Mouse (Mus musculus) megakaryocyte, adult 5-6 weeks (primary cell): ENCODE results near the gene Pygo1. TPM values are rescaled to one million over a fixed set of nuclear protein-coding genes. Genes with fewer than 3 reads are reported as not detected.

ENCODE experiments used
- ATAC-seq: 2 replicates; pipeline ENCODE4 v1.8.0; 2016; ENCODE audit warnings: mild to moderate bottlenecking, inconsistent platforms; ENCODE audit not compliant: poor library complexity, severe bottlenecking
- total RNA-seq, 2 experiments: library from RNA; stranded (forward) in 1 of 2; stranded (reverse) in 1 of 2; fragments of 153-499, 151-499 nt in 1 of 2; fragments of 221-1000, 200-1000 nt in 1 of 2; gene quantifications; 2 replicates each; pipeline versions ENCODE4 v1.2.3 to v1.2.4; 2015 to 2017

Gene Pygo1
- total RNA-seq, 2 experiments from 2014 or later, result not detected

DNA sequence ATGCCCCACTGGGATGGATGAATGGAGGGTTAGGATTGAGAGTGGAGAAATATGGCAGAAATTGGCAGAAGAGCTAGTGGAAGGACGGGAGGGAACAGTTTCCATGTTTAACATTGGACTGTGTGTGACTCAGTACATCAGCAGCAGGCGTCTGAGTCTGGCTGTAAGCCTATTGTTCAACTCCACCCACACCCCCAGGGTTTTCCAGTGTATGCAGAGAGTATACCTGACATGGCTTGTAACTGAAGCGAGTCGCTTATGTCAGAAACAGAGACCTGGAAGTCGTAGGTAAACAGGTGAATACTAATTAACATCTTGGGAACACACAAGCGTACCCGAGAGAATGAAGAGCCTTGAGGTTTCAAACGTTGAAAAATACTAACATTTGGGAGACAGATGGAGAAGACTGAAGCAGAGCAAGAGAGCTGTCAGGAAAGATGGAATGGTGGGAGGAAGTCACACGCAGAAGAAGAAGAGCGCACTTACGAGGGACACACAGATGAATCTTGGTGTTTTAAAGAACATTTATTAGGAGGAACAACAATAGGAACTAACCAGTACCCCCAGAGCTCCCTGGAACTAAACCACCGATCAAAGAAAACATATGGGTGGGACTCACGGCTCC is 5.8 kb downstream of the Pygo1 start:
- ATAC-seq, result no peak

DNA sequence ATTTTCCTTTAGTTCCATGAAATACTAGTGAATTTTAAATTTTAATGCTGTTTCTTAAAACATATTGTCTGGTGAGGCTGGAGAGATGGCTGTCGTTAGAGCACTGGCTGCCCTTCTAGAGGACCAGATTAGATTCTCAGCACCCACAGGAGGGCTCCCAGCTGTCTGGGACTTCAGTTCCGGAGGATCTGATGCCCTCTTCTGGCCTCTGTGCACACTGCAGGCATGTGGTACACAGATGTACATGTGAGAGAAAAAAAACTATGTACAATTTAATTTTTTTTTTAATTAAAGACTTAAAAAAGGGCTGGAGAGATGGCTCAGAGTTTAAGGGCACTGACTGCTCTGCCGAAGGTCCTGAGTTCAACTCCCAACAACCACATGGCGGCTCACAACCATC is 9.9 kb downstream of the Pygo1 start:
- ATAC-seq, result no peak

DNA sequence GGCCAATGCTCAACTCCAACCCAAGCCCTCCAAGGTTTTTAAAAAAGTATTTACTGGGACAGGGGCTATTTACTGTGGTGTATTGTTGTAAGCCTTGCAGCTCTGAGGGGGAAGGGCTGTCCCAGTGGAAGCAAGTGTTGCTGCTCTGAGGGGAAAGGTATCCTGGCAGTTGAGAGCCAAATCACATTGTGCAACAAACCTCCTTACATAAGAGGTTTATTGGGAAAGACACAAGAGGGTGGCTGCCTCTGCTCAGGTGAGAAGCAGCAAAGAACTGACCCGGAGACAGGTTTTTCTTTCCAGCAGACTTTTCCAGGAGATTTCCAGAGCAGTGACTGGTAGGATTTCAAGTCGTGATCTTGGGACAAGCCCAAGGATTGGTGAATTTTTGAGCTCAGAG is 10.9 kb downstream of the Pygo1 start:
- ATAC-seq, result no peak

DNA sequence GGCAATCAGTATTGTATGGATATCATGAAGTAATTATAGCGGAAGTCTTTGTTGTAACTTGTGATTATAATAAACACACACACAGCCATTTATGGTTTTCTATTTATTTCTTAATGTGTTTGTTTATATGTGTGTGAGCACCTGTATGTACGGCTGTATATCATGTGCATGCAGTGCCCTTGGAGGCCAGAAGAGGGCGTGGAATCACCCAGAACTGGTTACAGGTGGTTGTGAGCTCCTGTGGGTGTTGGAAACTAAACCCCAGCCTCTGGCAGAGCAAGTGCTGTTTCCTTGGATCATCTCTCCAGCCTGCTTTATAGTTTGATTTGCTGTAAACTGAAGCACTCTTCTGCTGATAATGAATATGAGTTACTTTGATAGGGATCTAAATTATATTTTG is 18.0 kb downstream of the Pygo1 start:
- ATAC-seq, result no peak

DNA sequence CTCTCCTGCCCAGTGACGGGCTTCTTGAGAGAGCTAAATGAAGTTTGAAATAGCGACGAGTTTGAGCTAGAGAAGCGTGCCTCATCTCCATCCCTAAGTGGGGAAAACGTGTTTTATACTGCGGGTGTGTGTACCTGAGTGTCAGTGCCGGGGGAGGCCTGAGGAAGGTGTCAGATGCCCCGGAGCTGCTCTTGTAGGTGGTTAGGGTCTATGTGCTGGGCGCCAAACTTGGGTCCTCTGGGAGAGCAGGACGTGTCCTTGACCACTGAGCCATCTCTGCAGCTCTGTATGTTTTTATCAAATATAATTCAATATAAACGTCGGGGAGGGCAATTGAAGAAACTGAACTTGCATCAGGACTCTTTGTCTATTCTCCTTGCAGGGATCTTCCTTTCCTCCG is 18.8 kb downstream of the Pygo1 start:
- ATAC-seq, result no peak

DNA sequence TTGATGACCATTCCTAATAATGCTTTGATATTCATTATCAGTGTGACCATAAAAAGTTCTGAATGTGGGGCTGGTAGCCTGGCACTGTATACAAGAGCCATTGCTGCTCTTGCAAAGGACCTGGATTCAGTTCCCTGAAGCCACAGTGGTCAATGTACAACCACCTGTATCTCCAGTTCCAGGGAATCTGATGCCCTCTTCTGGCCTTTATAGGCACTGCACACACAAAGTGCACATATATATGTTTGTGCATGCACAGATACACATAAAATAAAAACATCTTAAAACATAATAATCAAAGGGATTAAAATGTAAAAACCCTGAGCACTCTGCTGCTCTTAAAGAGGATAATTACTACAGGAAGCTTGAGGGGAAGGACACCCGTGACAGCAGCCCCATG is 21.6 kb downstream of the Pygo1 start:
- ATAC-seq, result no peak

DNA sequence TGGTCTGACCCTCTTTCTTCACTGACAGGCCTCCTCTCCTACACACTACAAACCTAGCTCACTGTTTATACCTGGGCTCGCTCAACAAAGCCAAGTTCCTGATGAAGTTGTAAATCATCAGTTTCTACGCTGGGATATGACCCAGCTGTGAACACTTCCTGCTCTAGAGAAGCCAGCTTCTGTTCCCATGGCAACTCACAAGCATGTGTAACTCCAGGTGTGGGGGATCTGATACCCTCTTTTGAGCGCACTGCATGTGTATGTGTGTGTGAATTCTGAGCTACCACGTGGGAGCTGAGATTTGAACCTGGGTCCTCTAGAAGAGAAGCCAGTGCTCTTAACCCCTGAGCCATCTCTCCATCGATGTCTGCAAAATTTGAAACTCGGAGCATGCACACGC is 24.1 kb downstream of the Pygo1 start:
- ATAC-seq, result no peak

DNA sequence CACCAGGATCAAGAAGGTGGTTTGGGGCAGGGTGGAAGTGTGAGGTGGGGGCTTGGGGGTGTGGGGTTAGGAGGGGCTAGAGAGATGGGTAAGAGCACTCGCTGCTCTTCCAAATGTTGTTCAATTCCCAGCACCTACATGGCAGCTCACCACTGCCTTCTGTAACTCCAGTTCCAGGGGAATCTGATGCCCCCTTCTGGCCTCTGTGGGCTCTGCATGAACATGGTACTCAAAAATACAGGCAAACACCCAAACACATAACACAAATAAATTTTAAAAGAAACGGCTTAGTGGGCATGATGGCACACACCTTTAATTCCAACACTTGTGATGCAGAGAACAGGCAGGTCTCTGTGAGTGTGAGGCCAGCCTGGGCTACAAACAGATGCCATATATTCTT is 29.3 kb downstream of the Pygo1 start:
- no peak for ATAC-seq

DNA sequence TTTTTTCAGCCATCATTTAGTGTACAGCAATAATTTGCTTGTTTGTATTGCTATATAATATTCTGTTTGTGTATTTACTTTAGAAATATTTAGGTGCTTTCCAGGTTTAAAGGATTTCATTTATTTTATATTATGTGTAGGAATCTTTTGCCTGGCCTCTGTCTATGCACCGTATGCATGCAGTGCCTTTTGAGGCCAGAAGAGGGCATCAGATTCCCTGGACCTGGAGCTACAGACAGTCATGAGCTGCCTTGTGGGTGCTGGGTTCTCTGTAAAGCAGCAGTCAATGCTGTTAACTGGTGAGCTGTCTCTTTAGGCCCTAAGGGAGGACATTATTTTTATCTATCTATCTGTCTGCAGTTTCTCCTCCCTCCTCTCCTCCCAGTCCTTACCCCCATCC is 30.1 kb downstream of the Pygo1 start:
- ATAC-seq, result peak; percentile 59

DNA sequence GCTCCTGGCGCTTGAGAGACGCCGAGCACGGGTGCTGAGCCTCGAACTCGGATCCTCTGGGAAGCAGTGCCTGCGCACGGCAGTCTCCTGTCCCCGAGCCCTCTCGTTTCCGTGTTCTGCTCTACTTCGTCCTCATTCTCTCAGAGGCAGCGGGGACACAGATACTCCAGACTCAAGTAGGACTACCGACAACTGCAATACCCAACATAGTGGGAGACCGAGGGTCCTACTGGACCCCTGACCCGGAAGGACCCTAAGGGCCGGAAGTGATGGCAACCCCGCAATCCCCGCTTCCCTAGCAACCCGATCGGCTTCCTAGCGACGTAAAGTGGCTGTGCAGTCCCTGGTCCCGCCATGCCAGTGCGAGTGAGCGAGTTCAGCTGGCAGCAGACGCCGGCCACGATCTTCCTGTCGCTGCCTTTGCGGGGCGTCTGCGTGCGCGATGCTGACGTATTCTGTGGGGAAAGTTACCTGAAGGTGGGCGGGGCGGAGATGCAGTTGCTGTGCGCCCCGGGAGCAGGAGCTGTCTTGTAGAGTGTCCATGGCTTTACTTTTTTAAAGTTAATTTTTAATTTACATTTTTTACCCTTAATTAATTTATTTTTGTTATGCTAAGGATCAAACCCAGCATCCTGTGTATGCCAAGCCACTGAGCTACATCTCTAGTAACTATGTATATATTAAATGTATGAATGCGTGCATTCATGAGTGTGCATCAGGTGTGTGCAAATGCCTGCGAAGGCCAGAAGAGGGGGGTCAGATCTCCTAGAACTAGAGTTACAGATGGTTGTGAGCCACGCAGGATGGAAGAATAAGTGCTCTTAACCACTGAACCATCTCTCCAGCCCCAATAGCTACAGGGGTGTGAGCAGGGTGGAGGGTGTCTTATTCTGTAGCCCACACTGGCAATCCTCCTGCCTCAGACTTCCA is 33.3 kb downstream of the Pygo1 start, which contains the start of the genes Dyx1c1 and Gm44503:
Gene Dyx1c1 (plus strand): TSS at position 265 of the 930 bp plus-strand sequence.
Gene Gm44503 (plus strand): TSS at position 332 of the 930 bp plus-strand sequence.
- ATAC-seq, result peak; percentile 95

DNA sequence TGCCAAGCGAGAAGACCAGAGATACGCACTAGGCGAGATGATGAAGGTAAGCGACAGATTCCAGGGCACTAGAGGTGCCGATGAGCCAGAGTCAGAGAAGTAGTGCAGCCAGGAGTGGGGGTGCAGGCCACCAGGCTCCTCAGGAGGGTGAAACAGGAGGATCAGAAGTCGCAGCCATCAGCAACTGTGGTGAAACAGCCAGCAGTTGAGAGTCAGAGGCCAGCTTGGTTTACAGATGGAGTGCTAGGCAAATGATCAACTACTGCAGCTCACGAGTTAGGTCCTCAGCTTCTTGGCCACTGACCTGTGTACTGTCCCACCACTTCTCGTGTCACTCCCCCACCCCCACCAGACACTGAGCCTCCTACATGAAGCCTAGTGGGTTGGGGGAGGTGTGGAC is 35.9 kb downstream of the Pygo1 start:
- ATAC-seq, result no peak

DNA sequence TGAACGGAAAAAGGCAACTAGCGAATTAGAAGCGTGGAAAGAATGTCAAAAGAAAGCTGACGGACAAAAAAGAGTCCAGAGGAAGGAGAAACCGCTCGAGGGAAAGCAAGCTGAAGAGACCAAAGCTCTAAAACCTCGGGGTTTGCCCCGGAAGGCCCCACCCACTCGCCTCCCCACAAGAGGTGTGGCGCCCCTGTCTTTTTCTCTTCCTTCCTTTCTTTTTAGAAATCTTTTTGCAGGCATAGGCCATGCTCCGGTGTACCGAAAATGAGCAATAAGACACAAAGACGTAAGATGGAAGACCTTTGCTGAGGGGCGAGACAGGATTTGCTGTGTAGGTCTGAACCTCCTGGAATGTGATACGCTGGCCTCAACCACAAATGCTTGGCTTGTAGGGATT is 36.5 kb downstream of the Pygo1 start:
- ATAC-seq, result no peak

DNA sequence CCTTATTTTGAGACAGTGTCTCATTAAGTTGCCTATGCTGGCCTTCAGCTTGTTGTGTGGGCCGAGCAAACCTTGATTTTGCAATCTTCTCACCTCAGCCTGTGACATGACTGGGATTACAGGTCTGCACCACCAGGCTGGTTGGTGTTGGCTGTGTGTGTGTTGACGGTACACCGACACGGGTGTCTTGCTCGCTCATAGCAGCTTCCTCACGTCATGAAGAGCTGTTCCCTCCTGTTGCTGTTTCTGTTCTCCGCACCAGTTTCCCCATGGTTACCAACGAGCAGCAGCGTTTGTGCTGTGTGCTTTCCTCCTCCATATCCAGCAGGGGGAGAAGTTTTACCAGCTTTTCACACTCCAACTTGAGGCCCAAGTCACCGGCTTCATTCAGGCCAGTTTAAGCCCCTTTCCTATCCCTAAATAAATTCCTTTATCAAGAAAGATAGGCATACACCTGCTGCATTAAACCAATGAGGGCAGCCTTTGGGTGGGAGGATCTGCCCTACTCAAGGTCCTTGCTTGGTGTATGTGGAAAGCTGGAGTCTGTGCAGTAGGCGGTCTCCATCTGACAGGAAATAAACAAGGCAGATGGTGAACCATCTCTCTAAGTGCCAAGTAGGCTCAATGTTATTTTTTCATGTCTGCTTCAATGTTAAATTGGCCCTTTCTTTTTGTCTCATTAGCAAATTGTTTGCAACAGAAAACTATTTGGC is 43.1 kb downstream of the Pygo1 start:
- ATAC-seq, result peak; percentile 81

DNA sequence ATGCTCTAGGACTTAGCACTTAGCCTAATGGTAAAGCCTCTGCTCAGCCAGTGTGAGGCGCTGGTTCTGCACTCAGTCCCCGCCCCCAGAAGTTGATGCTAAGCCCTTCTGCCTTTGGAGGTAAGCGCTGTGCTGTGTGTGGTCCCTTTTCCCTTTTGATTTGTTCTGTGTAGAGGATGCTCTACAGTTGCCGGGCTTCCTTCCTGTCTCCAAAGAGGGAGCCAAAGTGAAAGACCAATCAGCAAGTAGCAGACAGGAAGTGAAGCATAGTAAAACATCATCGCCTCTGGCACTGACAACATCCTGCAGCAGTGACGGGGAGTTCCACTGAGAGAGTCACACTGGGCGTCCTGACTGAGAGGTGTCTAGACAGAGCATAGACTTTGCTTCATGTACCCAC is 44.4 kb downstream of the Pygo1 start:
- ATAC-seq, result peak; percentile 54

DNA sequence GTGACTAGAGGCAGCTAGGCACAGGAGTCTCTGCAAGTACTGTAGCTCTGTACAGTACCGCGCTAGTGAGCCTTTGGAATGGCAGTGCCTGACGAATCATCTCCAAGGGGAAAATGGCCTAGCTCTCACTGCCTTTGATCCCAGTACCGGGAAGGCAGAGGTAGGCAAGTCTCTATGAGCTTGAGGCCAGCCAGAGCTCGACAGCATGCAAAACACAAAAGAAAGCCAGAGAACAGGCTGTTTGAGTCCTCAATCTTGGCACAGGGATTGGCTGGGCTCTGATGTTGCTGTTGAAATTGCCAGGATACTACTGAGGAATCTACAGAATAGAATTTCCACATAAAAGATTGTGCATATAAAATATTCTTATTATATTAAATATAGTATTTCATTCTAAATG is 47.0 kb downstream of the Pygo1 start:
- no peak for ATAC-seq

DNA sequence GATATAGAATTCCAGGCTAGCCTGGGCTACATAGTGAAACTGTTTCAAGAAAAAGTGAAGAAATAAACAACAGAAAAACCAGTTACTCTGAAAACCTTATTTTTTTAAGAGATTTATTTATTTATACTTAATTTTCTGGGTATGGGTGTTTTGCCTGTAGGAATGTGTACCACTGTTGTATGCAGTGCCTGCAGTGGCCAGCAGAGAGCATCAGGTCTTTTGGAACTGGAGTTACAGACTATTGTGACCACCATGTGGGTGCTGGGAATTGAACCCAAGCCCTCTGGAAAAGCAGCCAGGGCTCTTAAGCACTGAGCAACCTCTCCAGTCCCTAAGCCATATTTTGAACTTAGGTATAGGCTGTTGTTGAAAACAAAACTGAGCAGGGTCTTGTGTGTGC is 47.5 kb downstream of the Pygo1 start:
- ATAC-seq, result no peak

DNA sequence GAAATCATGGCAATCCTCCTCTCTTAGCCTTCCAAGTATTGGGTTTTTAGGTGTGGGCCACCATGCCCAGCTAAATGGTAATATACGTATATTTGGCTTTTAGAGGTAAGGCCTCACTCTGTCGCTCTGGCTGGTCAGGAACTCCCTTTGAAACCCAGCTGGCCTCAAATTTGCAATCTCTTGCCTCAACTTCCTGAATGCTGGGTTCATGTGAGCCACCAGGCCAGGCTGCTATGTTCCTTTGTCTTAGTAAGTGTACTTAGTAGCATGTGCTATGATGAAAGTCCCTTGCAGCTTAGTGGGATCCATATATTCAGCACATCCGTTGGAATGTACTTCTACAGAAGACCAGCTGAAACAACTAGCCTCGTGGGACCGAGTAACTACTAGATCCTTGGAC is 49.3 kb downstream of the Pygo1 start:
- ATAC-seq, result peak; percentile 88

DNA sequence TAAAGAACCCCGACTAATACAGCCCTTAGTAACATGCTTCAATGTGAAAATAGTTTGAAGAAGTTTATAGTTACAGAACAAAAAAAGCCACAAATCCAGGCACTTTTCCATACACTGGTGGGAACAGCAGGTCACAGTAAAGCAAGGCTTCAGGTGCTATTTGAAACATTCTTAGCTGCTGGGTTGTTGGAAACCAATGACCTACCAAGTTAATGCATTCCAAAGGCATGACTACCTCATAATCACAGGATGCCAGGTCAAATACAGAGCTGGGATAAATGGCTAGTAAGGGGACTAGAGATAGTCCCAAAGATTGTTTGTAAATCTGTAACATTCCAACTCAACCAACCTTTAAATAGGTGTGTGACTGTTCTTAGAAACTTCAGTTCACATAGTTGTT is 49.8 kb downstream of the Pygo1 start:
- no peak for ATAC-seq

DNA sequence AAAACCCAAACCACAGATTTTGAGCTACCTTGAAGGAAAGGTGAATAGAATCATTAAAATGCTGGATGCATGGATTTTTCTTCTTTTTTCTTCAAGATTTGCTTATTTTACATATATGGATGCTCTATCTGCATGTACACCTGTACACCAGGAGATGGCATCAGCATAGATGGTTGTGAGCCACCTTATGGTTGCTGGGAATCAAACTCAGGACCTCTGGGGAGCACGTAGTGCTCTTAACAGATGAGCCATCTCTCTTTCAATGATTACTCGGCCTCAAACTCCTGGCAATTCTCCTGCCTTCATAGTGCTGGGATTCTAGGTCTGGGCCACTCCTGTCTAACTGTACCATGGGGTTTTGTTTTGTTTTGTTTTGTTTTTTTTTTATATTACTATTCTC is 57.6 kb downstream of the Pygo1 start:
- no peak for ATAC-seq

DNA sequence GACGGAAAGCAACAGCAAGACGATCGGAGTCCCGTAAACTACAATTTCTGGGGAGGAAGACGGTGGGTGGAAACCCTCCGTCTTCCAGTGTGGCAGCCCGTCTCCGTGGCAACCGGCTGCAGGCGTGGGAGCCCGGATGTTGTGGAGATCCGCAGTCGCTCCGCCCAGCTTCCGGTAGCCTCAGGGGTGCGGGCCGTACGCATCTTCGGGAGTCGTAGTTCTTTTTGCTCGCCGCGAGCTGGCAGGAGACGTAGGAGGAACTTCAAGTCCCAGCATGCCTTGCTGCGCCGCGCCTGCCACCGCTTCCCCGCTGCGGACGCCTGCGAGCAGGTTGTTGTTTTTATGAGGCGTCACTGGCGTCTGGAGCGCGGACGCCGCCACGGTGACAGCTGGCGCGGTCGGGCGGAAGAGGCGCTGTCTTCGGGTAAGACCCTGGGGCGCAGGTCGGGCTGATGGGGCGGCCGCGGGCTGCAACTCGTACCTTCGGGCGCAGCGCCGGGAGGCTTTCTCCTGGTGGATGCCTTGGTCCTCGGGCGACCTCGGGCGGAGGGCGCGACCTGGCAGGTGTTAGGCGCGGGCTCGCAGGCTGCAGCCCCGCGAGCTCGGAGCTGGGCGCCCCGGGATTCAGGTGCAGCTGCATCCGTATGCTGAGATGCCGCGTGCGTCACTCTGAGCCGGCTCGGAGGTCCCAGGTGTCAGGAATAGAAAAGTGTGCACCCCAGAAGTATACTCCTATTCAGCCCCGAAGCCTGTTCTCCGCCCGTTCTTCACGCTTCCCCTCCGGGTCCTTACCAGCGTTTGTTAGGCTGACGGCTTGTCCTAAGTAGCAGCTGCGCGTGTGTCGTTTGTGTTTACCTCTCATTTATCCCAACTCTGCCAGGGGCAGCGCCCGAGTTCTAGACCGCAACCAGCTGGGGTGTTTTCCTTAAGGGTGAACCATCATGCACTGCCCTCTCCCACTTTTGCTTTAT is 60.1 kb downstream of the Pygo1 start, which contains the start of the genes Ccpg1os and Ccpg1:
Gene Ccpg1os (minus strand): TSS at position 133 of the 971 bp plus-strand sequence.
Gene Ccpg1 (plus strand): TSS at position 180 of the 971 bp plus-strand sequence.
- peak; percentile 98 for ATAC-seq
